Mouse (Mus musculus) forelimb bud, embryonic 11.5 days (tissue): Measurements from ENCODE around the gene Nrxn3.

Experiments used
- DNase-seq: peaks from one replicate; pipeline ENCODE4 v3.0.0-alpha.2; 2012; ENCODE audit warnings: low read depth, low spot score

Nrxn3 gene

GRCm38 (mm10) chr12:89041429-89042107, 318.9 kb downstream of the Nrxn3 start:
- DNase-seq = no peak

- no peak for DNase-seq
Observed at GRCm38 (mm10) chr12:89049279-89049678, 326.6 kb downstream of the Nrxn3 start.

GRCm38 (mm10) chr12:89049686-89050085, 327.0 kb downstream of the Nrxn3 start:
- DNase-seq = no peak

- no peak for DNase-seq
Observed at GRCm38 (mm10) chr12:89072436-89072835, 349.8 kb downstream of the Nrxn3 start.

GRCm38 (mm10) chr12:89073167-89073743, 350.6 kb downstream of the Nrxn3 start:
- no peak for DNase-seq

- no peak for DNase-seq
Observed at GRCm38 (mm10) chr12:89074551-89075295, 352.0 kb downstream of the Nrxn3 start.

- no peak for DNase-seq
Observed at GRCm38 (mm10) chr12:89093806-89094479, 371.3 kb downstream of the Nrxn3 start.

GRCm38 (mm10) chr12:89097561-89097960, 374.9 kb downstream of the Nrxn3 start:
- no peak for DNase-seq

GRCm38 (mm10) chr12:89106029-89106733, 383.5 kb downstream of the Nrxn3 start:
- DNase-seq = peak; percentile 64

- no peak for DNase-seq
Observed at GRCm38 (mm10) chr12:89106881-89107584, 384.4 kb downstream of the Nrxn3 start.

GRCm38 (mm10) chr12:89109779-89110335, 387.2 kb downstream of the Nrxn3 start:
- no peak for DNase-seq

- DNase-seq = no peak
Observed at GRCm38 (mm10) chr12:89128602-89129001, 405.9 kb downstream of the Nrxn3 start.

GRCm38 (mm10) chr12:89129139-89129907, 406.6 kb downstream of the Nrxn3 start:
- DNase-seq = no peak

- DNase-seq = peak; percentile 23
Observed at GRCm38 (mm10) chr12:89134333-89134732, 411.7 kb downstream of the Nrxn3 start.

- no peak for DNase-seq
Observed at GRCm38 (mm10) chr12:89134774-89135307, 412.2 kb downstream of the Nrxn3 start.

GRCm38 (mm10) chr12:89148974-89149411, 426.3 kb downstream of the Nrxn3 start:
- DNase-seq = peak; percentile 23

- DNase-seq = no peak
Observed at GRCm38 (mm10) chr12:89149455-89149854, 426.8 kb downstream of the Nrxn3 start.

GRCm38 (mm10) chr12:89156086-89156757, 433.5 kb downstream of the Nrxn3 start:
- no peak for DNase-seq

GRCm38 (mm10) chr12:89159353-89159752, 436.7 kb downstream of the Nrxn3 start:
- no peak for DNase-seq
